Mouse (Mus musculus) MEL (cell line): ENCODE results near the gene Igf2bp1. TPM values are rescaled to one million over a fixed set of nuclear protein-coding genes. Genes with fewer than 3 reads are reported as not detected.
A peak's percentile ranks its signal among the peaks of the same experiment; 100 is the strongest.

ENCODE experiments used
- DNase-seq: peaks from one replicate; pipeline ENCODE4 v3.0.0; 2011; ENCODE audit warnings: low read depth, low spot score
- H3K27ac ChIP-seq: 2 replicates; pipeline ENCODE4 v1.5.1; 2012; ENCODE audit warnings: low read depth, mild to moderate bottlenecking, control low read depth, low read length, moderate library complexity; ENCODE audit not compliant: control insufficient read depth
- H3K27me3 ChIP-seq, 2 experiments: fragments of 150-350 bp in 1 of 2; sonication (generic) in 1 of 2; 2 replicates each; pipeline ENCODE4 v1.6.1; 2012; ENCODE audit warnings: low read length in 2 of 2, mild to moderate bottlenecking in 2 of 2, improper control_type of control experiment in 1 of 2, moderate library complexity in 1 of 2; ENCODE audit not compliant: insufficient read depth in 2 of 2, control insufficient read depth in 1 of 2
- H3K36me3 ChIP-seq, 2 experiments: 2 replicates each; pipeline ENCODE4 v1.6.1; 2012 to 2014; ENCODE audit warnings: low read length in 2 of 2, improper control_type of control experiment in 1 of 2, inconsistent platforms in 1 of 2, mild to moderate bottlenecking in 1 of 2; ENCODE audit not compliant: insufficient read depth in 2 of 2, control insufficient read depth in 1 of 2
- H3K4me1 ChIP-seq, 2 experiments: fragments of 150-350 bp in 1 of 2; sonication (generic) in 1 of 2; 2 replicates each; pipeline ENCODE4 v1.6.1; 2012; ENCODE audit warnings: low read length in 2 of 2, improper control_type of control experiment in 1 of 2, mild to moderate bottlenecking in 1 of 2; ENCODE audit not compliant: insufficient read depth in 2 of 2, control insufficient read depth in 1 of 2
- H3K4me3 ChIP-seq, 2 experiments: fragments of 150-350 bp in 1 of 2; sonication (generic) in 1 of 2; 2 replicates each; pipeline ENCODE4 v1.5.1; 2012; ENCODE audit warnings: low read depth in 2 of 2, low read length in 2 of 2, mild to moderate bottlenecking in 2 of 2, moderate library complexity in 2 of 2, control low read depth in 1 of 2, improper control_type of control experiment in 1 of 2; ENCODE audit not compliant: control insufficient read depth in 1 of 2, insufficient read depth in 1 of 2
- H3K79me2 ChIP-seq: 2 replicates; pipeline ENCODE4 v1.6.1; 2012; ENCODE audit warnings: mild to moderate bottlenecking, low read length, moderate library complexity; ENCODE audit not compliant: control insufficient read depth, poor library complexity, insufficient read depth
- H3K9ac ChIP-seq: 2 replicates; pipeline ENCODE4 v1.6.1; 2012; ENCODE audit warnings: low read depth, mild to moderate bottlenecking, control low read depth, low read length, moderate library complexity; ENCODE audit not compliant: control insufficient read depth, poor library complexity, severe bottlenecking
- H3K9me3 ChIP-seq: fragments of 150-350 bp; sonication (generic); replicated peaks from 2 replicates; pipeline ENCODE4 v1.6.1; 2012; ENCODE audit warnings: mild to moderate bottlenecking, low read length, improper control_type of control experiment, moderate library complexity; ENCODE audit not compliant: insufficient read depth
- CTCF ChIP-seq, 3 experiments: IDR thresholded peaks in 2 of 3; conservative IDR thresholded peaks in 1 of 3; 2 replicates each; pipeline ENCODE4 v1.5.1; 2011 to 2012; ENCODE audit warnings: low read length in 3 of 3, low read depth in 2 of 3, mild to moderate bottlenecking in 2 of 3, improper control_type of control experiment in 1 of 3, inconsistent platforms in 1 of 3, mixed read lengths in 1 of 3, moderate library complexity in 1 of 3; ENCODE audit not compliant: control insufficient read depth in 1 of 3, insufficient read depth in 1 of 3, poor library complexity in 1 of 3, severe bottlenecking in 1 of 3
- E2F4 ChIP-seq: IDR thresholded peaks from 2 replicates; pipeline ENCODE4 v1.6.1; 2011; ENCODE audit warnings: low read depth, low read length, improper control_type of control experiment, borderline replicate concordance
- EP300 ChIP-seq, 2 experiments: IDR thresholded peaks; 2 replicates each; pipeline ENCODE4 v1.6.1; 2011; ENCODE audit warnings: improper control_type of control experiment in 2 of 2, low read length in 2 of 2, low read depth in 1 of 2, mild to moderate bottlenecking in 1 of 2
- GATA1 ChIP-seq: IDR thresholded peaks from 2 replicates; pipeline ENCODE4 v1.6.1; 2011; ENCODE audit warnings: low read depth, low read length, improper control_type of control experiment
- HCFC1 ChIP-seq: IDR thresholded peaks from 2 replicates; pipeline ENCODE4 v1.6.1; 2012; ENCODE audit warnings: low read depth, mild to moderate bottlenecking, inconsistent platforms, low read length, improper control_type of control experiment, moderate library complexity
- JUND ChIP-seq: IDR thresholded peaks from 2 replicates; pipeline ENCODE4 v1.6.1; 2011; ENCODE audit warnings: low read depth, mild to moderate bottlenecking, improper control_type of control experiment, low read length
- KAT2A ChIP-seq: conservative IDR thresholded peaks from 2 replicates; pipeline ENCODE4 v1.6.1; 2012; ENCODE audit warnings: low read depth, low read length, improper control_type of control experiment, inconsistent platforms
- MAFK ChIP-seq: IDR thresholded peaks from 2 replicates; pipeline ENCODE4 v1.6.1; 2011; ENCODE audit warnings: low read depth, mild to moderate bottlenecking, low read length, improper control_type of control experiment, borderline replicate concordance
- MAX ChIP-seq: IDR thresholded peaks from 2 replicates; pipeline ENCODE4 v1.6.1; 2011; ENCODE audit warnings: low read length, improper control_type of control experiment
- MEF2A ChIP-seq: IDR thresholded peaks from 2 replicates; pipeline ENCODE4 v1.6.1; 2014; ENCODE audit warnings: low read depth, mild to moderate bottlenecking, inconsistent platforms, low read length, improper control_type of control experiment; ENCODE audit not compliant: poor library complexity, insufficient replicate concordance, severe bottlenecking; ENCODE audit errors: extremely low read depth
- MYC ChIP-seq: IDR thresholded peaks from 2 replicates; pipeline ENCODE4 v1.6.1; 2011; ENCODE audit warnings: low read depth, mild to moderate bottlenecking, low read length, improper control_type of control experiment, moderate library complexity
- NRF1 ChIP-seq: IDR thresholded peaks from 2 replicates; pipeline ENCODE4 v1.6.1; 2014; ENCODE audit warnings: low read depth, mild to moderate bottlenecking, inconsistent platforms, low read length, improper control_type of control experiment, moderate library complexity; ENCODE audit not compliant: poor library complexity, insufficient read depth, severe bottlenecking
- POLR2A ChIP-seq, 2 experiments: IDR thresholded peaks; 2 replicates each; pipeline ENCODE4 v1.6.1; 2011 to 2012; ENCODE audit warnings: low read length in 2 of 2, mild to moderate bottlenecking in 2 of 2, control low read depth in 1 of 2, improper control_type of control experiment in 1 of 2, low read depth in 1 of 2, moderate library complexity in 1 of 2; ENCODE audit not compliant: control insufficient read depth in 1 of 2, insufficient read depth in 1 of 2, poor library complexity in 1 of 2
- RCOR1 ChIP-seq: IDR thresholded peaks from 2 replicates; pipeline ENCODE4 v1.6.1; 2012; ENCODE audit warnings: low read depth, mild to moderate bottlenecking, inconsistent platforms, low read length, improper control_type of control experiment
- SIN3A ChIP-seq: IDR thresholded peaks from 2 replicates; pipeline ENCODE4 v1.6.1; 2012; ENCODE audit warnings: low read length, improper control_type of control experiment, inconsistent platforms
- SMC3 ChIP-seq: IDR thresholded peaks from 2 replicates; pipeline ENCODE4 v1.6.1; 2011; ENCODE audit warnings: low read depth, low read length, improper control_type of control experiment
- TBP ChIP-seq: IDR thresholded peaks from 2 replicates; pipeline ENCODE4 v1.8.0; 2011; ENCODE audit warnings: low read depth, low read length, improper control_type of control experiment
- USF1 ChIP-seq: IDR thresholded peaks from 2 replicates; pipeline ENCODE4 v1.6.1; 2014; ENCODE audit warnings: low read depth, mild to moderate bottlenecking, inconsistent platforms, low read length, improper control_type of control experiment, moderate library complexity
- ZC3H11A ChIP-seq: IDR thresholded peaks from 2 replicates; pipeline ENCODE4 v1.6.1; 2012; ENCODE audit warnings: low read depth, mild to moderate bottlenecking, inconsistent platforms, low read length, improper control_type of control experiment
- ZKSCAN1 ChIP-seq: IDR thresholded peaks from 2 replicates; pipeline ENCODE4 v1.6.1; 2012; ENCODE audit warnings: low read depth, mild to moderate bottlenecking, inconsistent platforms, low read length, improper control_type of control experiment, moderate library complexity
- ZNF384 ChIP-seq: IDR thresholded peaks from 2 replicates; pipeline ENCODE4 v1.6.1; 2012; ENCODE audit warnings: low read depth, mild to moderate bottlenecking, inconsistent platforms, low read length, improper control_type of control experiment
- polyA plus RNA-seq, 2 experiments: library from polyadenylated mRNA; stranded (reverse) in 1 of 2; unstranded in 1 of 2; fragments of >175 nt in 1 of 2; fragments of >200 nt in 1 of 2; gene quantifications; 2 replicates each; pipeline versions ENCODE4 v1.2.1 to v1.2.4; 2012; ENCODE audit warnings: low replicate concordance in 2 of 2, low read depth in 1 of 2; ENCODE audit not compliant: insufficient read length in 2 of 2, insufficient read depth in 1 of 2, missing spikeins in 1 of 2
- total RNA-seq: library from RNA; depleted of rRNA; stranded (reverse); fragments of 300-350 nt; gene quantifications from 2 replicates; pipeline ENCODE4 v1.2.3, GENCODE M21; 2012

Gene Igf2bp1
- total and polyA plus RNA-seq, 3 experiments, result 0.15 TPM; not detected in 2

- peak; percentile 29 for DNase-seq
- TF ChIP-seq POLR2A (IDR thresholded peaks at IDR 0.05; ENCODE audit: control insufficient read depth in 1 of 2, insufficient read depth in 1 of 2, low read depth in 1 of 2, low read length in 2 of 2, poor library complexity in 1 of 2) (no peak), SMC3 (0 out of 2 replicates have a peak, but pooled peaks have one; percentile 4)
- H3K4me3 ChIP-seq, result no peak overlapping the region
- H3K36me3 ChIP-seq, result no peaks in the 10 kb centered on the region
- H3K9ac ChIP-seq, result no peak overlapping the region
- no peaks in the 10 kb centered on the region for H3K9me3 ChIP-seq
- H3K27ac ChIP-seq, result no peak overlapping the region
- H3K79me2 ChIP-seq, result no peaks in the 10 kb centered on the region
- H3K27me3 ChIP-seq, result peaks cover 18 to 21% of the 10 kb centered on the region in 2 experiments
- no peaks in the 10 kb centered on the region for H3K4me1 ChIP-seq
Measured at GRCm38 (mm10) chr11:95963304-95963703, 42.4 kb downstream of the Igf2bp1 start.

DNA sequence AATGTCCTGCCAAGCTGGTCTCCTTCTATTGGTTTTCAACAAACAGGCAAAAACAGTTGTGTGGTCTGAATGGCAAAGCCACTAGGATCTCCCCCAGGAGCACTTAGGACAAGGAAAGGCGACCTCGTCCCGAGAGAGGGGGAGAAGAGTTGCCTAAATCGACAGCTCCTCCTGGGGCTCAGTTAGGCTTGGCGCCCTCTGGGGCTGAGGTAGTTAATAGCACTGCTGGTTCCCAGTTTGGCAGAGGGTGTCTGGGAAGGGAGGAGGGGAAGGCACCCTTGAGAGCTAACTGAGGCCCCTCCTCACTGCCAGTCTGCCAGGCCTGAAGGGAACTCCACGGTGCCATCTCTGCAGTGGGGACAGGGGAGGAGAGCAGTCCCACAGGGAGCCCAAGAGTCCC lies 46.6 kb downstream of the Igf2bp1 start:
- Histone ChIP-seq H3K27me3 (peaks cover 19 to 25% of the 10 kb centered on the region in 2 experiments), H3K27ac (no peak overlapping the region), H3K9ac (no peak overlapping the region), H3K9me3 (no peaks in the 10 kb centered on the region), H3K4me1 (no peaks in the 10 kb centered on the region), H3K79me2 (no peaks in the 10 kb centered on the region), H3K36me3 (no peaks in the 10 kb centered on the region), H3K4me3 (no peak overlapping the region)
- DNase-seq, result peak; percentile 34
- TF ChIP-seq SMC3 (peak; percentile 63), RCOR1 (no peak), CTCF (IDR thresholded peaks at IDR 0.05 in 2 of 3, conservative IDR thresholded peaks at IDR 0.05 in 1 of 3; ENCODE audit: control insufficient read depth in 1 of 3, insufficient read depth in 1 of 3, low read depth in 2 of 3, low read length in 3 of 3, poor library complexity in 1 of 3, severe bottlenecking in 1 of 3) (peak; percentile 24 to 58 (median 53); a peak in 5 of 6 replicates)
- TF ChIP-seq, all 39 proteins: peak for 2

DNA sequence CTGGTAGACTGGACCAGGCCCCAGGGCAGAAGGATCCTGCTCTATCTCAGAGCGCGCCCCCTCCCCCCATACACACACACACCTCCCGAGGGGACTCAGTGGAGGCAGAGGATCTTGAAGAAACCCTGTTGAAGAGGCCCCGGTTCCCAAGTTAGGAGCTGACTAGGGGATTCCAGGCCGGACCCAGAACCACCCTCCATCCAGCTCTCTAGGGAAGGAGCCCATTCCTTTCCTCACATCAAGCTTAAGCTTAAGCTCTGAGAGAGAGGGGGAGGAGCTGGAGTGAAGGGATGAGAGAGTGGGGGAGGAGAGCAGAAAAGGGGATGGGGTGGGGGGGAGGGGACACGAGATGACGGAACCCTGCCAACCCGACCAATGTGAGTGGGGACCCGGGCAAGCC lies 47.5 kb downstream of the Igf2bp1 start:
- Histone ChIP-seq H3K9me3 (no peaks in the 10 kb centered on the region), H3K9ac (no peak overlapping the region), H3K4me1 (no peaks in the 10 kb centered on the region), H3K36me3 (no peaks in the 10 kb centered on the region), H3K79me2 (no peaks in the 10 kb centered on the region), H3K4me3 (no peak overlapping the region), H3K27me3 (peaks cover 19 to 25% of the 10 kb centered on the region in 2 experiments), H3K27ac (no peak overlapping the region)
- DNase-seq, result no peak
- no peak for TF ChIP-seq MAFK
- TF ChIP-seq TBP, result no peak
- TF ChIP-seq POLR2A (IDR thresholded peaks at IDR 0.05; ENCODE audit: control insufficient read depth in 1 of 2, insufficient read depth in 1 of 2, low read depth in 1 of 2, low read length in 2 of 2, poor library complexity in 1 of 2), result no peak
- TF ChIP-seq ZNF384, result no peak
- TF ChIP-seq MYC, result no peak
- TF ChIP-seq HCFC1, result no peak
- TF ChIP-seq GATA1, result no peak
- no peak for TF ChIP-seq EP300 (IDR thresholded peaks at IDR 0.05; ENCODE audit: low read depth in 1 of 2, low read length in 2 of 2)
- TF ChIP-seq KAT2A, result no peak
- TF ChIP-seq MEF2A, result no peak
- TF ChIP-seq USF1, result no peak
- TF ChIP-seq SMC3, result no peak
- TF ChIP-seq MAX, result no peak
- no peak for TF ChIP-seq E2F4
- TF ChIP-seq JUND, result no peak
- TF ChIP-seq SIN3A, result no peak
- TF ChIP-seq ZKSCAN1, result no peak
- no peak for TF ChIP-seq ZC3H11A
- TF ChIP-seq NRF1, result no peak
